Mouse (Mus musculus) C2C12 (cell line): Measurements from ENCODE around the gene Ccni.

Experiments
- CTCF ChIP-seq: IDR thresholded peaks from one replicate; pipeline ENCODE4 v1.5.1; 2011; ENCODE audit not compliant: control insufficient read depth, insufficient read depth, insufficient read length
- FOSL1 ChIP-seq: IDR thresholded peaks from one replicate; pipeline ENCODE4 v1.8.0; 2011; ENCODE audit warnings: mild to moderate bottlenecking, low read length; ENCODE audit not compliant: poor library complexity, insufficient read depth, severe bottlenecking
- MAX ChIP-seq: IDR thresholded peaks from one replicate; pipeline ENCODE4 v1.6.1; 2011; ENCODE audit warnings: mild to moderate bottlenecking, control low read depth
- MYOG ChIP-seq: IDR thresholded peaks from one replicate; pipeline ENCODE4 v1.6.1; 2011; ENCODE audit not compliant: control insufficient read depth, insufficient read length; ENCODE audit errors: extremely low read depth

GRCm38 (mm10) chr5:93180252-93180651 is 26.0 kb downstream of the Ccni start:
- TF ChIP-seq CTCF (no peak), MAX (no peak), MYOG (no peak), FOSL1 (no peak)
